Mouse (Mus musculus) layer of hippocampus, adult 2 months (tissue): ENCODE results near the gene Itpripl1. TPM values are rescaled to one million over a fixed set of nuclear protein-coding genes. Genes with fewer than 3 reads are reported as not detected.
"Not testable (repeated sequence)": the region's sequence is repeated elsewhere in the genome, so short reads cannot be mapped to it uniquely, and the experiment has no call there.

Experiments
- DNase-seq, 2 experiments: peaks; one replicate each; pipeline ENCODE4 v3.0.0; 2022; ENCODE audit warnings: low spot score in 2 of 2
- H3K27ac ChIP-seq: fragments of 200-600 bp; 2 replicates; pipeline ENCODE4 v1.8.1; 2022
- H3K4me3 ChIP-seq: fragments of 200-600 bp; 2 replicates; pipeline ENCODE4 v1.8.1; 2022; ENCODE audit warnings: mild to moderate bottlenecking
- CTCF ChIP-seq: fragments of 200-600 bp; conservative IDR thresholded peaks from 2 replicates; pipeline ENCODE4 v1.8.1; 2022; ENCODE audit warnings: antibody characterized with exemption, mild to moderate bottlenecking, moderate library complexity
- long read RNA-seq, 2 experiments: library from polyadenylated mRNA; stranded (forward); transcript quantifications; one replicate each; pipeline ENCODE4 v2.0.0; 2021; ENCODE audit warnings: borderline mapping rate in 2 of 2
- total RNA-seq, 2 experiments: library from RNA; stranded (reverse); gene quantifications; 2 replicates each; pipeline ENCODE4 v1.2.3; 2021

Gene Itpripl1
- 1 to 10 TPM; 2.6 TPM for total RNA-seq
- long read RNA-seq, experiment 1 = 0 reads
- long read RNA-seq, experiment 2 = 0 reads

- peak; percentile 22 to 26 for DNase-seq
- H3K4me3 ChIP-seq = peak within 1 kb of the TSS; percentile 68
- no peak for TF ChIP-seq CTCF
- peak within 1 kb of the TSS; percentile 53; the same call in 1 of the 2 replicates for H3K27ac ChIP-seq
These were observed at the start of gene Itpripl1 for GRCm38 (mm10) chr2:127143158-127144063. Itpripl1 (minus strand) TSS chr2:127143442.

GRCm38 (mm10) chr2:127189574-127189973 is 46.3 kb upstream of the Itpripl1 start:
- TF ChIP-seq CTCF = no peak
- no peak overlapping the region for H3K4me3 ChIP-seq
- DNase-seq = no peak
- no peak overlapping the region for H3K27ac ChIP-seq

GRCm38 (mm10) chr2:127182598-127183381 is 39.5 kb upstream of the Itpripl1 start:
- peak; percentile 77 to 88 for DNase-seq
- peak overlapping the region; percentile 93 for H3K27ac ChIP-seq

GRCm38 (mm10) chr2:127166261-127166660 is 23.0 kb upstream of the Itpripl1 start:
- DNase-seq = peak; percentile 38 to 55
- not testable (repeated sequence) for H3K27ac ChIP-seq, H3K4me3 ChIP-seq
- peak; percentile 76 for TF ChIP-seq CTCF

More at GRCm38 (mm10) chr2:127182598-127183381, 39.5 kb upstream of the Itpripl1 start:
- H3K4me3 ChIP-seq = peak overlapping the region; percentile 67
- TF ChIP-seq CTCF = no peak

- no peak overlapping the region for H3K4me3 ChIP-seq
- H3K27ac ChIP-seq = no peak overlapping the region
- no peak for TF ChIP-seq CTCF
- DNase-seq = no peak
These were observed 22.4 kb upstream of the Itpripl1 start for GRCm38 (mm10) chr2:127165675-127166074.

GRCm38 (mm10) chr2:127145699-127146098 is 2.5 kb upstream of the Itpripl1 start:
- DNase-seq = no peak
- TF ChIP-seq CTCF = no peak
- Histone ChIP-seq H3K27ac (no peak overlapping the region), H3K4me3 (no peak overlapping the region)

- peak overlapping the region; percentile 53; the same call in 1 of the 2 replicates for H3K27ac ChIP-seq
- peak overlapping the region; percentile 68 for H3K4me3 ChIP-seq
- no peak for TF ChIP-seq CTCF
- no peak for DNase-seq
These were observed 575 bp downstream of the Itpripl1 start for GRCm38 (mm10) chr2:127142577-127143157.

- no peak overlapping the region for H3K27ac ChIP-seq
- no peak for DNase-seq
- H3K4me3 ChIP-seq = no peak overlapping the region
- no peak for TF ChIP-seq CTCF
These were observed 1.2 kb downstream of the Itpripl1 start for GRCm38 (mm10) chr2:127142031-127142430.

GRCm38 (mm10) chr2:127140011-127140410 is 3.2 kb downstream of the Itpripl1 start:
- peak in 1 of 2 experiments; percentile 30 for DNase-seq
- no peak for TF ChIP-seq CTCF

GRCm38 (mm10) chr2:127139605-127140004 is 3.6 kb downstream of the Itpripl1 start:
- peak; percentile 42 for TF ChIP-seq CTCF
- no peak for DNase-seq
- Histone ChIP-seq H3K27ac (no peak overlapping the region), H3K4me3 (no peak overlapping the region)

More at GRCm38 (mm10) chr2:127140011-127140410, 3.2 kb downstream of the Itpripl1 start:
- Histone ChIP-seq H3K4me3 (no peak overlapping the region), H3K27ac (no peak overlapping the region)

GRCm38 (mm10) chr2:127139094-127139493 is 4.1 kb downstream of the Itpripl1 start:
- TF ChIP-seq CTCF = no peak
- H3K27ac ChIP-seq = no peak overlapping the region
- no peak overlapping the region for H3K4me3 ChIP-seq
- no peak for DNase-seq

- no peak overlapping the region for H3K4me3 ChIP-seq
- no peak for DNase-seq
- no peak overlapping the region for H3K27ac ChIP-seq
- no peak for TF ChIP-seq CTCF
These were observed 4.8 kb downstream of the Itpripl1 start for GRCm38 (mm10) chr2:127138449-127138848.

- DNase-seq = no peak
- no peak for TF ChIP-seq CTCF
- H3K4me3 ChIP-seq = no peak overlapping the region
- no peak overlapping the region for H3K27ac ChIP-seq
These were observed 5.3 kb downstream of the Itpripl1 start for GRCm38 (mm10) chr2:127137838-127138420.
